Mouse (Mus musculus) embryo, embryonic 10 days (tissue): ENCODE results near the gene Adm.
A peak's percentile ranks its signal among the peaks of the same experiment; 100 is the strongest.
"Not testable (repeated sequence)": the region's sequence is repeated elsewhere in the genome, so short reads cannot be mapped to it uniquely, and the experiment has no call there.

ENCODE experiments used
- DNase-seq: peaks from one replicate; pipeline ENCODE4 v3.0.0-alpha.2; 2015; ENCODE audit warnings: low spot score

The Adm gene

GRCm38 (mm10) chr7:110627486-110628272 lies at the start of gene Adm:
Adm (plus strand) TSS chr7:110627661.
- peak; percentile 87 for DNase-seq

- DNase-seq = no peak
Measured at GRCm38 (mm10) chr7:110583705-110584104, 43.8 kb upstream of the Adm start.

DNA sequence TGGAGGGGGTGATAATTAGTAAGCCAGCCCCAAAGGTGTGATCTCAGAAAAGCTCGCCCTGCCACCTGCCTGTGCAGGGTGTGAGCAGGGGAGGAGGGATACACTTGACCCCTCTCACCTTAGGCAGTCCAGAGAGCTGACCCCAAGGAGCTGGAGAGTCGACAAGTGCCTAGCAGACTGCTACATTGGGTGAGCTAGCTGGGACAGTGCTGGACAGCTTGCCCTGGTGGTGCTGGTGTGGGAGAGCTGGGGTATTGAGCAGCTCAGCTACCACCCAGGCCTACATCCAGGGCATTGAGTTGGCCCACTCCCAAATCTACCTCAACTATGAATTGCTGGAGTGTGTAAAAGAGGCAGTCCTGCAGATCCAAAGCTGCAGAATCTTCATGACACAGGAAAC lies 43.3 kb upstream of the Adm start:
- DNase-seq = no peak

DNA sequence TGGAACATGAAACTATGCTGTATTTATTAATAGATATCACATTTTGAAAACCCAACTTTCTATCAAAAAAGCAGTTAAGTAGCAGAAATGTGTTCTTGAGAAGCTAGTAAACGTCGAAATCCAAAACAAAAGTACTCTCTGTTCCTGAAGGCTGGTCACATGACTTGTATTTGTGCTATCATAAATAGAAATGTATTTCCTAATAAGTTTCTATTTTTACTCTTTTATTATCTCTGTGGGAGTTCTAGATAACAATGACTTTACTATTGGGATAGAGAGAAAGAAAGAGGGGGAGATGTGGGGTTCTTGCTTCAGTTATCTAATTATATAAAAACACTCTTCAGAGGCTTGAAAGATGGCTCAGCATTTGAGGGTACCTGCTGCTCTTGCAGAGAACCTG lies 42.2 kb upstream of the Adm start:
- no peak for DNase-seq

DNA sequence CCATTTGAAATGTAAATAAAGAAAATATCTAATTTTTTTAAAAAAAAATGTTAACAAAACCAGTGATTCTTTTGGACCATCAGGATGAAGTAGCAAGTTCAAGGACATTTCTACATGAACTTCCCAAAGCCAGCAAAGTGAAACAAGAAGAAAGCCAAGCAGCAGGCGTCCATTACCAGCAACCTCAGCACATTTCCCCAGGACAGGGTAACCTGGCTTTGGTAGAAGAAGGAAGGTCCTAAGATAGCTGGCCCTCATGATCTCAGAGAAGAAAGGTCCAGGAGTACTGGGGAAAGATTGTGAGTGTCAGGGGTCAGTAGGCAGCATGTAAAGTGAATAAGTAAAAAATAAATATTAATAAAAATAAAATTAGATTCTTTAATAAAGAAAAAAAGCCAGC lies 39.7 kb upstream of the Adm start:
- no peak for DNase-seq

- DNase-seq = not testable (repeated sequence)
Measured at GRCm38 (mm10) chr7:110593991-110594390, 33.5 kb upstream of the Adm start.

- DNase-seq = no peak
Measured at GRCm38 (mm10) chr7:110597141-110597540, 30.3 kb upstream of the Adm start.

DNA sequence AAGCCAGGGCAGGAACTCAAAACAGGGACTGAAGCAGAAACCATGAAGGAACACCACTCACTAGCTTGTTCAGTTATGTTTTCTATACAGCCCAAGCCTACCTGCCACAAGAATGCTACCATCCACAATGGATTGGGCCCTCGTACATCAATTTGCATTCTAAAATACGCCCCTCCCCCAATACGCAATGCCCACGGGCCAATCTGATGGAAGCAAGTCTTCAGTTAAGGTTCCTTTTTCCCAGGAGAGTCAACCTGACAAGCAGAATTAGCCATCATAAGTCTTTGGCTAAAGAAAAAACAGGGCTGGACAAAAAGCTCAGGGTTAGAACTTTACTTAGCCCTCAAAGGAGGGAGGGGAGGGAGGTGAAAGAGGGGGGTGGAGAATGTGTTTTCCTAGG lies 22.0 kb upstream of the Adm start:
- DNase-seq = no peak

DNA sequence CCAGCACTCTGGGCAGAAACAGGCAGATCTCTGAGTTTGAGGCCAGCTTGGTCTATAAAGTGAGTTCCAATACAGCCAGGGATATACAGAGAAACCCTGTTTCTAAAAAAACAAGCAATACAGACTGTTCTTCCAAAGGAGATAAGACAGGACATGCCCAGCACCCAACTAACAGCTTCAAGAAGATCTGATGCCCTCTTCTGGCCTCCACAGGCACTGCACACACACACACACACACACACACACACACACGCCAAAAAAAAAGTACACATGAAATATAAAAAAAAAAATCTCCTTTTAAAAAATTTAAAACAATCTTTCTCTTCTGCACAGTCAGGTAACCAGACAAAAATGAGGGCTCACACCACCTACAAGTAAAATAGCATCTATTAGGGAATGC lies 20.6 kb upstream of the Adm start:
- DNase-seq = no peak

- peak; percentile 31 for DNase-seq
Measured at GRCm38 (mm10) chr7:110613381-110614132, 13.9 kb upstream of the Adm start.

- DNase-seq = peak; percentile 87
Measured at GRCm38 (mm10) chr7:110614133-110615063, 13.1 kb upstream of the Adm start, which contains the start of gene Sbf2. Sbf2 (minus strand) TSS chr7:110614922.

DNA sequence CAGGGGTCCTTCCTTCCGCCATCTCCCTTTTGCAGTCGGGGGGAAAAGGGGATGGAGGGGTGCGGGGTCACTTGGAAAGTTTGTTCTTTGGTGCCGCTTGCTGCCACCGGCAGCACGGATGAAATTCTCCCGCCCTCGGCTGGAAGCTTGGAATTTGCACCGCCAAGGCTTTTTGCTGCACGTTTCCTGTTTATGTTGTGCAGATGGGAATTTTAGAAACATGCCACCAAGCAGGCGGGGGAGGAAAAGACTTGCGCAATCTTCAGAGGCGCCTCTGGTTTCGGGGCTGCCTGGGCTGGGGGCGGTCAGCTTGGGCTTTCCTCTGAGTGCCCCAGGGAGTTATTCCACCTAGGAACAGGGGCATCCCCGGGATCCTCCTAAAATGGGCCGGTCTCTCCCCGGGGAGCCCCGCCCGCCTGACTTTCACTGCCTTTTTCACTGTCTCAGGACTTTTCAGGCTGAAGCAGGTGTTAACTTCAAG lies 12.3 kb upstream of the Adm start:
- peak; percentile 49 for DNase-seq

DNA sequence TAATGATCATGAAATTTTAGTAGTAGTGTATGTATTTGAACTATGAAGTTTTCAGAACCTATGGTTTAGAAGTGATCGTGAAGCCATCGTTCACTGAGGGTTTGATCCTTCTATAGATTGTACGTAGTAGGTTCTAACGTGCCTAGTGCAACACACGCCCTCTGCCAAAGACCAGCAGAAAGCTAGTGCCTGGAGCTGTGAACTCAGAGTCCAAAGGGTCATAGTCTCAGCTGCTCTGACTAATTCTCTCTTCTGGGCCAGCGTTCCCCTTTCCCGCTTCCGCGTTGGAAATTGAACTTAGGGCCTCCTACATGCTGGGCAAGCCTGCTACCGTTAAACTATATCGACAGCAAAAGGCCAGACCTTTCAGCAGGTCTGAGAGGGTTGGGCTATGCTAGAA lies 11.7 kb upstream of the Adm start:
- DNase-seq = peak; percentile 40

DNA sequence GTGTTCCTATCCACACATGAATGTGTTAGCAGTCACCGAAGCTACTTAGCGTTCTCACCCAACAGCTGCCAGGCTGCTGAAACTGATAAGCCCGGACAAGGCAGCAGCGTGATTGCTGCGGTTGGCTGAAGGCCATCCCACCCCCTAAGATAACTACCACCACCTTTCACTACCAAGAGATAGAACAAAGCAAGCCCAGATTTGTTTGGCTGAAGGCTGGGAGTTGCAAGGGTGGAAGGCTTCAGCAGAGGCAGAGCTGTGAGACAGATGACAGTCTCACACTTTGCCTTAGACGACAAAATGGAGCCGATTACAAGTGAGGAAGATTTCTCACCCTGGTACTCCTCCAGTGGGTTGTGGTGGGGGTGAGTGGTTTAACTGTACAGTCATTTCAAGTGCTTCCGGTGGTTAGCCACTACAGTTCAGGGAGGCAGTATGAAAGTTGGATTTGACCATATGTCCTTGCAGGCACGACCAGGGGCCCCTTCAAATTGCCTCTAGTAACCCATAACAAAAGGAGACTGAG lies 8.3 kb upstream of the Adm start:
- DNase-seq = no peak

DNA sequence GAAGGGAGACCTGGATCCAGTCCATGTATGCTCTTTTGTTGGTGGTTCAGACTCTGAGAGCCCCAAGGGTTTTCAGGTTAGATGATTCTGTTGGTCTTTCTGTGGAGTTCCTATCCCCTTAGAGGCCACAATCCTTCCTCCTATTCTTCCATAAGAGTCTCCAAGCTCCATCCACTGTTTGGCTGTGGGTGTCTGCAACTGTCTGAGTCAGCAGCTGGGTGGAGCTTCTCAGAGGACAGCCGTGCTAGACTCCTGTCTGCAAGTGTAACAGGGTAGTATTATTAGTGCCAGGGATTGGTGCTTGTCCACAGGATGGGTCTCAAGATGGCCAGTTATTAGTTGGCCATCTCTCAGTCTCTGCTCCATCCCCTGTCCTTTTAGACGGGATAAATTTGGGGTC lies 3.4 kb upstream of the Adm start:
- DNase-seq = no peak

DNA sequence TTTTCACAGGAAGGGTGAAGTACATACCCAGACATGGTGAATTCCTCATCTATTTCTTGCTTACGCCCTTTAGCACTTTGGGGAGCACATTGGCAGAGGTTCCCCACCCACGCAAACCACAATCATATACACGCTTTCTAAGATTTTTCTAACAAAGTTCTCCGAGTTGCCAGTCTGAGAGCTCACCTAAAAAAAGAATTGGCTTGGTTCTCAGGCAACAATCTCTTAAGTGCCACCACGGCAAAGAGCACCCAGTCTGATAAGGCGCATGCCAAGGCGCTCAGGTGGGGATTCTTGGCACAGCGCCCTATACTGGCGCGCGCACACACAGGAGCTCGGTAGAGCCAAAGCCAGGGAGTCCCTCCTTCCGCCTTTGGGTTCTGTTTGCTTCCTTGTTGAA lies 2.5 kb upstream of the Adm start:
- no peak for DNase-seq

GRCm38 (mm10) chr7:110625489-110625888 lies 2.0 kb upstream of the Adm start:
- no peak for DNase-seq

DNA sequence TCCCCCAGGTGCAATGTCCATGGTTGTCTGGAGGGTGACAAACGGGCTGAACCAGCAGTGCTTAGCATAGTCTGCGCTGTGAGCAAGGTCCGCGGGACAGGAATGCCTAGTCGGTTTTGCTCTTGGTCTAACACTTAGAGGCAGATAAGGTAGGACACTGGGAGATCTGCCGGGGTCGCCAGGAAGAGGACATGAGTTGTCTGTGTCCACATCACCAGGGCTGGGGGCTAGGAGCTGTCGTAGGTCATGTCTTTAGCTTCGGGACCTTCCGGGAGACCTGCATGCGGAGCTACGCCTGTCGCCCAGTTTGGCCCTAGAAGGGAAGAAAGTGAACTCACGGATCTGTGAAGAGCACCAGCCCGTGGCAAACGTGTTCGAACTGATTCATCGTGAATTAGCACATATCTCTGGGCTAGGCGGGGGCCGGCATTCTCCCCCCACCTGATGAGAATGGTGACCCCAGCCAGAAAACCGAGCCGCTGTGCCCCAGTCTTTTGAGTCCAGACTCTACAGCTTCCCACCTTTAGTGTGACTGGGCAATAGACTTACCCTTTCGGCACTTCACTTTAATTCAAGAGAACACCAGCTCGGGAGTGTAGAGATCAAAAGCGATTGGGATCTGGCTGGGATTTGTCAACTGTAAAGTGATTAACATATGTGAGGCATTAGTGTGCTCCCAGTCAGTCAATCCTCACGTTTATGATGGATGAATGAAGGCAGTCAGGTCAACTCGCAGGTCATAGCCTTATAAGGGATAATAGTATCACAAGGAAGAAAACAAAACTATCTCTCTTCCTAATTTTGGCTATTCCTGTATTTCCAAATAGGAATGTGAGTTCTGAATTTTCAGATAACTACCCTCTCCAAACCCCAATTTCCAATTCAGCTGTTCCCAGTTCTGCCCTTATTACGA lies 1.0 kb upstream of the Adm start:
- DNase-seq = peak; percentile 36

DNA sequence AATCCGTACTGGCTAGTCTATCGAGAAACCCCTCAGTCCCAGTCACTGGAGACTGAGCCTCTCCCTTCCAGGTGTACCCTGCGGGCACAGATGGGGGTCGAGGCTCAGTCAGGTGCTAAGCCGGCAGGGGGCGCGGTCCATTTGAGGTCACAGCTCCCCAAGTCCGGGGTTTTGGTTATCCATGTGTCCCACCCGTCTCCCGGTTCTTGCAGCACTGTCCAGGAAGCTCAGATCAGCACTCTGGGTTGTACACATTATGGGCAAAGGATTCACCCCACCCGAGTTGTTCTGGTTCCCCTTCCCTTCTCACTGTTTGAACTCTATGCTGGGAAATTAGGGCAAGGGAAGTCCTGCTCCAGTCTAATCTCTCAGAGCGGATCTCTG lies 370 bp upstream of the Adm start:
- DNase-seq = peak; percentile 41

DNA sequence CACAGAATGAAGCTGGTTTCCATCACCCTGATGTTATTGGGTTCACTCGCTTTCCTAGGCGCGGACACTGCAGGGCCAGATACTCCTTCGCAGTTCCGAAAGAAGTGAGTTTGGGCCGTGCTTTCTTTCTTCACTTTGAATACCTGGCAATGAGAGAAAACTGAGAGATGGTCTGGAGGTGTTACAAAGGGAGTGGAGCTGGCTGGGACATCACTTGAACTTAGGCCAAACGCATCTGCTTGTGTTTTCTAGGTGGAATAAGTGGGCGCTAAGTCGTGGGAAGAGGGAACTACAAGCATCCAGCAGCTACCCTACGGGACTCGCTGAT lies 776 bp downstream of the Adm start:
- no peak for DNase-seq
